Mouse (Mus musculus) stomach, postnatal 0 days (tissue): Measurements from ENCODE around the gene Ccno. TPM values are rescaled to one million over a fixed set of nuclear protein-coding genes. Genes with fewer than 3 reads are reported as not detected.
"Not testable (repeated sequence)": the region's sequence is repeated elsewhere in the genome, so short reads cannot be mapped to it uniquely, and the experiment has no call there.

ENCODE experiments used
- ATAC-seq: fragments of 200-750 bp; cut with Nextera tagmentation; 2 replicates; pipeline ENCODE4 v1.8.0; 2017; ENCODE audit not compliant: low FRiP score, low TSS enrichment
- DNase-seq: peaks from one replicate; pipeline ENCODE4 v3.0.0-alpha.2; 2016; ENCODE audit warnings: low spot score
- H3K27ac ChIP-seq: fragments of 300-500 bp; sonication (generic); replicated peaks from 2 replicates; pipeline ENCODE4 v1.5.1; 2014; ENCODE audit warnings: mild to moderate bottlenecking, control low read depth
- H3K27me3 ChIP-seq: fragments of 300-500 bp; sonication (generic); 2 replicates; pipeline ENCODE4 v1.6.1; 2014; ENCODE audit warnings: low read length; ENCODE audit not compliant: control insufficient read depth, insufficient read depth
- H3K36me3 ChIP-seq: fragments of 300-500 bp; sonication (generic); 2 replicates; pipeline ENCODE4 v1.6.1; 2014; ENCODE audit warnings: low read length, mixed read lengths; ENCODE audit not compliant: control insufficient read depth, insufficient read depth
- H3K4me1 ChIP-seq: fragments of 300-500 bp; sonication (generic); replicated peaks from 2 replicates; pipeline ENCODE4 v1.6.1; 2014; ENCODE audit warnings: antibody characterized with exemption; ENCODE audit not compliant: control insufficient read depth, insufficient read depth
- H3K4me2 ChIP-seq: fragments of 300-500 bp; sonication (generic); replicated peaks from 2 replicates; pipeline ENCODE4 v1.6.1; 2014; ENCODE audit warnings: low read depth, mild to moderate bottlenecking, control low read depth, moderate library complexity
- H3K4me3 ChIP-seq: fragments of 300-500 bp; sonication (generic); 2 replicates; pipeline ENCODE4 v1.5.1; 2014; ENCODE audit warnings: low read depth, low read length, control low read depth
- H3K9ac ChIP-seq: fragments of 300-500 bp; sonication (generic); 2 replicates; pipeline ENCODE4 v1.6.1; 2014; ENCODE audit warnings: mild to moderate bottlenecking, low read length, control low read depth, mixed read lengths
- H3K9me3 ChIP-seq: fragments of 300-500 bp; sonication (generic); 2 replicates; pipeline ENCODE4 v1.6.1; 2016; ENCODE audit warnings: low read length; ENCODE audit not compliant: control insufficient read depth
- CTCF ChIP-seq: IDR thresholded peaks from 2 replicates; pipeline ENCODE4 v1.5.1; 2016; ENCODE audit warnings: antibody characterized with exemption, low read depth, mild to moderate bottlenecking, moderate library complexity
- EP300 ChIP-seq: optimal IDR thresholded peaks from 2 replicates; pipeline ENCODE3; 2016; ENCODE audit warnings: antibody characterized with exemption
- WGBS: fragments of 180-500 bp; shearing (Covaris S2); extraction: QIAGEN DNeasy Blood & Tissue Kit; methylation state at CpG from one replicate; pipeline ENCODE4 v1.1.7; 2014; 5-methylcytosine and 5-hydroxymethylcytosine counted together
- polyA plus RNA-seq: library from polyadenylated mRNA; unstranded; fragments of >200 nt; fragmentation: Nextera tagmentation; extraction: Ambion mirVana; gene quantifications from 2 replicates; pipeline ENCODE4 v1.2.1, GENCODE M21; 2015

The Ccno gene
- polyA plus RNA-seq, 1 experiment from 2014 or later = 0.41 TPM

- H3K4me2 ChIP-seq = peak overlapping the region; percentile 44
- DNase-seq (no peak), ATAC-seq (no peak)
- H3K27ac ChIP-seq = no peak overlapping the region
- TF ChIP-seq EP300 (no peak), CTCF (no peak)
- no peaks in the 10 kb centered on the region for H3K4me1 ChIP-seq
- H3K36me3 ChIP-seq = no peaks in the 10 kb centered on the region
- no peak overlapping the region for H3K9ac ChIP-seq
- H3K4me3 ChIP-seq = peak overlapping the region; percentile 39
- 78% methylated on average over 6 of the region's 6 CpGs for WGBS
- H3K9me3 ChIP-seq = no peaks in the 10 kb centered on the region
- H3K27me3 ChIP-seq = no peaks in the 10 kb centered on the region
Observed at GRCm38 (mm10) chr13:113012683-113013082, 25.1 kb downstream of the Ccno start.

- peak; percentile 42 for DNase-seq
- WGBS = 31% methylated on average over 19 of the region's 20 CpGs
- not testable (repeated sequence) for H3K9me3 ChIP-seq, H3K27me3 ChIP-seq, H3K9ac ChIP-seq, H3K36me3 ChIP-seq, H3K4me1 ChIP-seq, H3K27ac ChIP-seq
- H3K4me2 ChIP-seq = peak overlapping the region; percentile 44
- peak; percentile 45; the same call in 1 of the 2 replicates for ATAC-seq
- peak overlapping the region; percentile 39 for H3K4me3 ChIP-seq
Observed at GRCm38 (mm10) chr13:113013174-113013953, 25.8 kb downstream of the Ccno start.

GRCm38 (mm10) chr13:113021521-113021920 lies 33.9 kb downstream of the Ccno start:
- Histone ChIP-seq H3K4me2 (no peak overlapping the region), H3K4me3 (no peak overlapping the region), H3K36me3 (no peaks in the 10 kb centered on the region), H3K9me3 (no peaks in the 10 kb centered on the region), H3K27me3 (no peaks in the 10 kb centered on the region), H3K4me1 (no peaks in the 10 kb centered on the region), H3K9ac (no peak overlapping the region), H3K27ac (no peak overlapping the region)
- ATAC-seq = no peak
- no peak for DNase-seq
- TF ChIP-seq CTCF = no peak
- WGBS = 79% methylated on average over 2 of the region's 2 CpGs

GRCm38 (mm10) chr13:113022467-113022866 lies 34.9 kb downstream of the Ccno start:
- Histone ChIP-seq H3K9ac (no peak overlapping the region), H3K27ac (no peak overlapping the region), H3K9me3 (no peaks in the 10 kb centered on the region), H3K36me3 (no peaks in the 10 kb centered on the region), H3K4me3 (no peak overlapping the region), H3K4me1 (no peaks in the 10 kb centered on the region), H3K27me3 (no peaks in the 10 kb centered on the region), H3K4me2 (no peak overlapping the region)
- WGBS = 72% methylated on average over 8 of the region's 8 CpGs
- ATAC-seq = no peak
- no peak for DNase-seq
- TF ChIP-seq EP300 = no peak
- TF ChIP-seq CTCF = no peak

GRCm38 (mm10) chr13:113023274-113024143 lies 35.9 kb downstream of the Ccno start:
- ATAC-seq = peak; percentile 47; the same call in 1 of the 2 replicates
- H3K27ac ChIP-seq = no peak overlapping the region
- TF ChIP-seq EP300 = no peak
- no peak for TF ChIP-seq CTCF
- no peak overlapping the region for H3K4me2 ChIP-seq
- no peaks in the 10 kb centered on the region for H3K36me3 ChIP-seq
- H3K9ac ChIP-seq = no peak overlapping the region
- H3K27me3 ChIP-seq = no peaks in the 10 kb centered on the region
- no peaks in the 10 kb centered on the region for H3K9me3 ChIP-seq
- no peak for DNase-seq
- no peaks in the 10 kb centered on the region for H3K4me1 ChIP-seq
- 63% methylated on average over 17 of the region's 17 CpGs for WGBS
- no peak overlapping the region for H3K4me3 ChIP-seq

GRCm38 (mm10) chr13:113031351-113031750 lies 43.7 kb downstream of the Ccno start:
- H3K4me1 ChIP-seq = no peaks in the 10 kb centered on the region
- no peak for TF ChIP-seq CTCF
- TF ChIP-seq EP300 = no peak
- H3K36me3 ChIP-seq = no peaks in the 10 kb centered on the region
- no peak overlapping the region; the same call in 1 of the 2 replicates for H3K4me3 ChIP-seq
- H3K27ac ChIP-seq = no peak overlapping the region
- DNase-seq (no peak), ATAC-seq (no peak)
- no peak overlapping the region for H3K9ac ChIP-seq
- no peaks in the 10 kb centered on the region for H3K27me3 ChIP-seq
- H3K4me2 ChIP-seq = peak overlapping the region; percentile 82
- no peaks in the 10 kb centered on the region for H3K9me3 ChIP-seq
- WGBS = 4% methylated on average over 7 of the region's 7 CpGs
